Mouse (Mus musculus) adrenal gland (tissue): ENCODE measurements at regions not wholly inside any gene's neighbourhood (a gene's known extent, or its start where the extent isn't known, plus 50 kb on each side); places are given as distances from the start of the nearest gene placed in this dataset.

ENCODE experiments used
- intact Hi-C: fragments of 180-260 bp; cut with DNase I; formaldehyde crosslinking; loops from one replicate; pipeline ENCODE4 v1.15.1; 2025

DNA sequence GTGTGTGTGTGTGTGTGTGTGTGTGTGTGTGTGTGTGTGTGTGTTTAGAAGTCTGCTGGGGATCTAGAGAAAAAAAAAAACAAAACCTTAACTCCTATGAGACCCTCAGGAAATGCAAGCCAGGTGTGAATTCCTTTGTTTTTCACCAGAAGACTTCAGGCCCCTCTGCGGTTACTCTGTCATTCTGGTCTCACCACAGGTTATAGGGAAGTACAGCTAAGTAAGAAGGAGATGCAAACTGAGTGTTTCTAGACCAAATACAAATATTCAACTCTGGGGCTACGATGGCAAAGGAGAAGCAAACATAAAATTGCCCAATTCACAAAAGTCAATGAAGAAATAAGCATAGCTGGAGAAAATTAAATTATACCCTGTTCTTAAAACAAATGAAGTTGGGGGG lies 54.9 kb upstream of the Basp1 start:
- intact Hi-C loops, result no loop called here

DNA sequence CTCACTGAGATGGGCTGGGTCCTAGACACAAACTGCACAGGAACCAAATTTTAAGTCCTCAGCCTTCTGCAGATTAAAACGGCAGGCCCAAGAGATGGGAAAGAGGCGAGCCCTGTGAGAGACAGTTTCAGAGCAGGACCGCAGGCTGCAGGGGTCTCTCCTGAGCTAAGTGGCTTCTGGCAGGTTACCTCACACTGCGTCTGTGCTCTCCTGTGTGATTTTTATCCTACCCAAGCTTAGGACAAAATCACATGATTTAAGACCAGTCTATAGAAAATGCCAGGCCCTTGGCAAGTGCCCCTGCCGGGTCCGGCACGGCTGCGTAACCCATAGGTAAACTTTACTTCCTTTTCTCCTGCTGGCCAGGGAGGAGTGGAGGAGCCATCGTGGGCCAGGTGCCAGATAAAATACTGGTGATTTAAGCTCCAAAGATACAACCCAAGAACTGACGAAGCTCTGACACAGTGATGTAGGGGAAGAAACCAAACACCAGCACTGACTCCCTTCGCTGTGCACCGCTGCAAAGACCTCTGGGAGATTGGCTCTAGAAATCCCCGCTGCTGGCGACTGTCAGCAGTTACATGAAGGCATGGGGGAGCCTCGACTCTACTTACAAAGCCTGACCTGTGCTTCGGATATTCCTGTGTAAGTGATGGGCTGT lies 55.8 kb upstream of the Basp1 start:
- intact Hi-C loops, result no loop called here

DNA sequence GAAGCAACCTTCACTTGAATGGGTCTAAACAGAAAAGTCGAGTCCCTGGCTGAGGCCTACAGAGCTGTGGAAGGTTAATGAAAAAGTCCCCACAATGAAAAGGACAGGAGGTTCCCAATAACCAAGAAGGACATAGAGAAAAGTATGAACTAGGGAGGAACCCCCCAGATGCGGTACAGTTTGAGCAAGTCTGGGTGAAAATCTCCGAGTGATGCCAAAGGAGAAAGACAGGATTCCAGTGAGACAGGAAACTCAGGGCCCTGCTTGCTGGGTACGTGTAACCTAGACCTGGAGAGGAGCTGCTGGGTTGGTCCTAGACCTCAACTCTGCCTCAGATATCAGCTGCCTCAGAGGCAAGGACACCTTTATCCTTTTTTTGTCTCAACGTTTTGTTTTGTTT lies 57.8 kb upstream of the Basp1 start:
- intact Hi-C loops, result no loop called here

DNA sequence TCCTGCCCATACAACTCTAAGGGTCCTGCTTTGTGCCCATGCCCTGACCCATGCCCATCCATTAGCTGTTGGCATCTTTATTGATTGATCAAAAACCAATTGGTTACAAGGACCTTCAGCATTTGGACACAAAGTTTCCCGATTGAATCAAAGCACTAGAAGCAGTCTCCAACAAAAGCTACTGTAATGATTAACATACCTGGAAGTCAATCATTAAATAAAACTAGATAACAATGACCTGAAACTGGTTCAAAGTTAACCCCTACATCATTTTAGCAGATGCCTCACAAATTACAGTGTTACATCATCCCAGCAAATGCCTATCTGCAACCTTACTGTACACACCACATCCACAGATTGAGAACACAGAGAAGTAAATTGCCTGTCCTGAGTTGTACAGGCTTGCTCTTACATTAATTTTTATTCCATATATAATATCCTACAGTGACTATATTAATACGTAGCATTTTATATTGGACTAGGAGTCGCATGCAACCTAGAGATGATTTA lies 59.7 kb upstream of the Basp1 start:
- intact Hi-C loops, result no loop called here

DNA sequence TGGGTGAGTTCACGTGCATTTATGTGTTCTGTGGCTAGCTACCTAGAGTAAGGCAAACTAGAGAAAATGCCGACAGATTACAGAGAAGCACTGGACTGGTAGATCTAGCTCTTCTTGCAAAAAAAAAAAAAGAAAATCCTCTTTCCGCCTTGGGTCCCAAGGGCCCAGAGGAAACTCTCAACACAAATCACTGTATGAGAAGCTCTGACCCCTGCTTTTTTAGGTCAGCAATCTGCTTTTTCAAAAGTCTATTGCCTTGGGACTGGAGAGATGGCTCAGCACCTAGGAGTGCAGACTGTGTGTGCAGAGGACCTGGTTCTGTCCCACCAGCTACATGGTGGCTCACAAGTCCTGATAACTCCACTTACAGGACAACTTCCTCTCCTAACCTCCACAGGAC lies 60.5 kb upstream of the Basp1 start:
- intact Hi-C loops, result no loop called here

DNA sequence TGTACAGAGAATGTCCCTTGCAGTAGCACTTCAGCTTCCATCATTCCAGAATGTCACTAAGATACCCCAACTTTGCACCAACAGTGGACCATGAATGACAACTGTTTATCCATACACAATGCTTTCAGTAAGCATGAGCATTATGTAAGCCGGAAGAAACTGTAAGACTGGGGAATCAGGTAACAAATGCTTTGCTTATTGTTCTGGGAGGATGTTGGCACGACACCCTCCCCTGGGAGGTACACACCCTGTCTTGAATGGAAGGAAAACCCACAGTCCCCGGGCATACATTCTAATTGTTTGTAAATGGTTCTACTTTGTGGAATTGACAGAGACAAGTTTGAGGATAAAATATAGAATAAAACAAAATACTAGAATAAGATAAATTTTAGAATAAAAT lies 69.0 kb upstream of the Basp1 start:
- intact Hi-C loops, result no loop called here

DNA sequence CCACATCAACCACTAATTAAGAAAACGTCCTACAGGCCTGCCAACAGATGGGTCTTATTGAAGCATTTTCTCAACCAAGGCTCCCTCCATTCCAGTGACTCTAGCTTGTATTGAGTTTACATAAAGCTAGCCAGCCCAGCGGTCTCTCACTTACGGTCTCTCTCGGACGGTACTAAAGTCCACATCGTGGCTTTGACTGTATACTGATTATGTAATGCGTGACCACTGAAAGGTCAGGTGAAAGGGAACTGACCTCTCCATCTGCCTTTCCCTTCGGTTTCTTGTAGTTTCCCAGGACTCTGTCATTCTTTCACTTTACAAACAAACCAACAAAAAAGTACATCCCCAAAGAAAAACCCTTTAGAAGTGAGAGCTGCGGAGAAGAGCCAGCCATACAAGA lies 71.8 kb upstream of the Basp1 start:
- intact Hi-C loops, result loop anchor here (5.0 kb wide), 2 partner anchors 137 to 232 kb away; partner anchors contain the start of gene Myo10

DNA sequence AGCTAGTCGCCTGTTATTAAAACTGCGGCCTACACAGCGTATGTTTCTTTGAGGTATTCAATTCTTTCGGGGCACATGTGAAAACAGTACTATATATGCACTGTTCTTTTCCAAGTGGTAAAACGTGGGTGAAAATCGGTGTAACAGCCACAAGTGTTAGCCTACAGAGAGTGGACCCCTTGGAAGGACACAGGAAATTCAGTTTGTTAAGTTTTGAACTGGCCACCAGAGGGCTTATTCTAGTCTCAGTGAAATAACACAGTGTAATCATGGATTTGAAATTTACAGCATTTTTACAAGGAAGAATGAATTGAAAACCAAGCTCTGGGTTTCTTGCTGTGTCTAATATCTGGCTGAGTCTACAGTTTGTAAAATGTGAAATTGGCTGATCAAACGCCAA lies 72.6 kb upstream of the Basp1 start:
- intact Hi-C loops, result loop anchor here (5.0 kb wide), 2 partner anchors 136 to 231 kb away; partner anchors contain the start of gene Myo10

DNA sequence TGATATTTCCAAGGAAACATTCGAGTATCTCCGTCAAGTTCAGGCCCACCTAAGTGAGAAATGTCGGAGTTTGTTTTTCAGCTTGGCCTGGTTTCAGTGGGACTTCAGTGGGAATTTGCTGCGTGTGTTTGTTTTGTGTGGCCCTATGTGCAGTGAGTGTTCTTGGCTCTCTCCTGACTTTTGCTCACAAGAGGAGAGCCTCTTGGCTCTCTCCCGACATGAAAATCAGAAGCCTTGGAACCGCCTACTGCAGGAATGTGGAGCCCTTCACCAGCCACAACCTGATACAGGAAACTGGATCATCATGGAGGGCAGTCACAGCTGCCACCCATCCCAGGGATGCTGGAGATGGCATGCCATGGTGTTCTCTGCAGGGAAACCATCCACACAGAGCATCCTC lies 76.2 kb upstream of the Basp1 start:
- intact Hi-C loops, result loop anchor here (5.0 kb wide), 2 partner anchors 132 to 227 kb away; partner anchors contain the start of gene Myo10

DNA sequence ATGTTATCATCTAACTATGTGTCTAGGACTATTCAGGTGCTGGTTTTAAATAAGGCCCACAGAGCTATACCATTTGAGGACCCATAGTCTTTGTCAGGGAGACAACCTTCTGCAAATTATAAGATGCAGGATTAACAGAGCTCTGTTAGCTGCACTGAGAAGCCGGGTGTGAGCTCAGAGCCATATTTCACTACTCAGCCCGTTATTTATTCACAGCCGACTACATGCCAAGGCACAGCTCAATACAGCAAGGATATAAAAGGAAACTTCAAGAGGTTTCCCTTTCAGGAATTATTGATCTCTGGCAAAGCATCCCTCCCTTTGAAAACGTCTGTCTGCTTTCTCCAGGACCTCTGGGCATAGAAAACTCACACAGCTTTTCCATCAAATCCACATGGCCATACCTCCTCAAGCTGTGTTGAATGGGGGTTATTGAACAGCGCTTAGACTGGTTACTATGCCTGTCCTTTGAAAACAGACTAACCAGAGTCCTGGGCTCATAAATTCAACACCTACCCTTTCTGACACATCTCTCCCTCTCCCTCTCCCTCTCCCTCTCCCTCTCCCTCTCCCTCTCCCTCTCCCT lies 78.7 kb upstream of the Basp1 start:
- intact Hi-C loops, result no loop called here

DNA sequence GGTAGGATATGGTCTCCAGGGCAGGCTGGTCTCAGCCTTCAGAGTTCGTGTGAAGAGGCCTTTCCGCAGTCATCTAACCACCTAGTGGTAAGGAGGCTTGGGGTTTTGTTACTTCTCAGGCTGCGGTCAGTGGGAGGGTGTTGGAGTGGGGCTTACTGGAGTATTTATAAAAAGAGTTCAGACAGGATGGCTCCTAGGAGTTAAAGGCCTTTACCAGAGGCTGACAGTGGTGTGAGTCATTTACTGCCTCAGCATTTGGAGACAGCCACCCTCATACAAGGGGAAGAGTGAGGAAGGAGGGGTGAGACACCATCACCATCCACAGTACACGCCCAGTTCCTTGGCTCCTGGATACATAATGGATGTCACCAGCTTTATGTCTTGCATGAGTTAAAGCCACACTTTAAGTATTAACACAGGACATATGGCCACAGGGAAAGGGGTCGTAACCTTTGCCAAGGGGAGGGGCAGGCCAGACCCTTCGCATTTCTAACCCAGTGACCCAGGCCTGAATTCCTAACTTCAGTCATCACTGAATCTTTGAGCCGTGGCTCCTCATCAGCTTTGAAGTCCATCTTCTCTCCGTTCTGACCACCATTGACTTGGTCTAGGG lies 81.2 kb upstream of the Basp1 start:
- intact Hi-C loops, result no loop called here

DNA sequence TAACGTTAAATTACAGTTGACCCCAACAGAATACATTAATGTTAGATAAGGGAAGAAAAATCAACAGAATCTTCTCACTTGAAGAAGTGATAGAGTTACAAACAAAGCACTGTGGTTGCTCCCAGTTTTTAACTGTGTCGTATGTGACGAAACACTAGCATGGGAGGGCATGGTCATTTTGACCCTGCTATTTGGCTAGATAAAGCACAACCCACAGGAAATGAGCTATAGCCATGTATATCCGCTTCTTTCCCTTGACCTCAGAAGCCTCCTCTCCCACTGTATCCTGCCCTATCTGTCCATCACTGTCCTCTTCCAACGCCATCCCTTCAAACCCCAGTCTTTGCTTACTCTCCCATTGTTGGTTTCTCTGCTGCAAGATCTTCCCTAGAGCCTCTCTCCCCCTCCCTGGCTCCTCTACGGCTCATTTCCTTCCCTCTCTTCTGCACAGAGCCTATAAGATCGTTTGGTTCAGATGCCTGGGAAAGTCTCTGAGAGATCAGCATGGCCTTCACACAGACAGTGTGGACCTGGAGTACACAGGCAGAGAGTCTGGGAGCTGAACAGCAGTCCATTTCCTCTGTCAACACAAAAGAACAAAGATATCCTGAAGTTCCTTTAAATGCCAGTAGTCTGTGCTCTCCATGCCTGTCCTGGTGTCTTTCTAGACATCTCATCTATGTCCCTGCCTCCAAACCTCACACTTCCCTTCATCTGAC lies 82.5 kb upstream of the Basp1 start:
- intact Hi-C loops, result no loop called here

DNA sequence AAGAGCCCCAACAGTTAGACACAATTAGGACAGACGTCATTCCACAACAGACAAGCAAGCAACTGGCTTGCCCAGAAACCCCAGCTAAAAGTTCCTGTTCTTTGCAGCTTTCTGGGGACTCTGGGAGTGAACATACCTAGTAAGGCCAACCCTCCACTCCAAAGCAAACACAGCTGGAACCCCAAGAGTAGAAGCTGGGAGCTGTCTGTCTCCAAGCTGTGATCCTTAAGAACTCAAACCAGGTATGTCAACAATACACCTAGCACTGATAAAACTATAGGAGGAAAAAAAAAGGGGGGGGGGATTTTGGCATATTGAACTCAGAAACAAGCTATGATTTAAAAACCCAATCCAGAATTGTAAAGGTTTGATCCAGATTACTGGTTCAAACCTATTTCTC lies 84.2 kb upstream of the Basp1 start:
- intact Hi-C loops, result no loop called here

DNA sequence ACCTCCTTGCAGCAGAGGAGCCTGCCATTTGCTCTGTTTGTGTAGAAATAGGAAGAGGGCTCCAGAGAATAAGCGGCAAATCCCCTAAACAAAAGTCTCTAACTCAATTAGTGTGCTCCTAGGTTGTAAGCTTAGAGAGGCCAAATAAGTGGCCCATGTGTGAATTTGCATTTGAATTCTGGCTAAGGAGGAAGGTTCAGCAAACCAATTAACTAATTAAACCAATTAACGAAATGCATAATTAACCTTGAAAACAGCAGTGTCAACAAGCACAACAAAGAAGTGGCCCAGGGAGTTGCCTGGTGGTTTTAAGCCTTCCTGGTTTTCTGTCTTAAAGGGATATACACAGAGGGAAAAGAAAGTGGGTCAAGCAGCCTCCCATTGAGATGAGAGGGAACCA lies 84.9 kb upstream of the Basp1 start:
- intact Hi-C loops, result no loop called here

DNA sequence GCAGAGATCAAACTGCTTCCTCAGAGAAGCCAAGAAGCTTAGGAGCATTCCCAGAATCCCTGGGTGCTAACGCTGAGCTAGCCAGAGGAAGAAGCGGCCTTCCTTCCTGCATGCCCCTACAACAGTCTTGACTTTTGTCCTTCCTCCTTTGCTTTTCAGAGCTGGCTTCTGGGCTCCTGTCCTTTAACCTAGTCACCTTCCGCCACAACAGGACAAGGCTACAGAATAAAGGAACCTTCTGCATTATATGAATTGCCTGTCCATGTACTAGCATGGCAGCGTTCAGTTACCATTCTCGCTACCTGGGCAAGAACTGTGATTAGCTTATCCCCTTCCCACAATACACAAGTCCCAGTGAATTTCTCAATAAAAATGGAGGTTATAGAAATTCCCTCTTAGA lies 88.9 kb upstream of the Basp1 start:
- intact Hi-C loops, result no loop called here

DNA sequence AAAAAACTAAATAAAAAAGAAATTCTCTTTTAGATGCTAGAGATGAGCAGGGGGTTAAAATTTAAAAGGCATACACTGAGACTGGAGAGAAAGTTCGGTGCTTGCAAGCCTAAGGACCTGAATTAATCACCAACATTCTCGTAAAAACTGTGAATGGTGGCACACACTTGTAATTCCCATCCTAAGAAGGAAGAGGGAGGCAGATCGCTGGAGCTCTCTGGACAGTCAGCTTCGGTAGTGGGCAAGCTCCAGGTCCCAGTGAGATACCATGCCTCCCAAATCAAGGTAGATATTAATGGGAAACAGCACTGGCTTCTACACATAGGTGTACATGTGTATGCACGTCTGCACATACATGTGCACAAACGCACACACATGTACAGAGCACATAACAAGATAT lies 89.5 kb upstream of the Basp1 start:
- intact Hi-C loops, result no loop called here

DNA sequence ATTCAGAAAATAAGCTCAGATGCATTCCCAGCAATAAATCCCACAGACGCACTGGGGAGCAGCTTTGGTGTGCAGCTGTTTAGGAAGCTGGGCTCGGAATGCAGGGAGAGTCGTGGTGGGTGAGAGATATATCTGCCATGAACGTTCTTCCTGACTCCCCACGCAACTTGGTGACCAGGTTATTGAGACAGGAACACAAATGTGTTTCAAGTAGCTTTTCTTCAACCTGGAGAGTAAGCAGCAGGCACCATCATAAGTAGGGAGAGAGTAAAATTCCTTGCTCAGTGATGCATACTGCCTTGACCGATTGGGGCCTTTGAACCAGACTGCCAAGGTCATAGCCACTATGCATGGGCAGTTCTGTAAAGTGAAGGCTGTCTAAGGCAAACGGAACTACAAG lies 95.6 kb upstream of the Basp1 start:
- intact Hi-C loops, result no loop called here

DNA sequence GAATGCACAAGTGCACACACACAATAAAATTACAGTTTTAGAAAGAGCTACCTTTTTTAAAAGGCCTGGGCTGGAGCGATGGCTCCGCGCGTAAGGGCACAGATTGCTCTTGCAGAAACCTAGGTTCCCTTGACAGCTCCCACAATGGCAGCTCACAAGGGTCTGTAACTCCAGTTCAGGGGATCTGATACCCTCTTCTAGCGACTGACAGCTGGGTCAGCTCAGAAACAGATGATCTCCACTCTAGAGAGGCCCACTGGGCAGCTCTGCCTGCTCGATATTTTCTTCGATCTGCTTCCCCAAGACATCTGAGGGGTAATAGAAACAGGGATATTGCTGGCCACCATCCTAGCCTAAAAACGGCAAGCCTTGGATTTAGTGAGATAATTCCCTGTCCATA lies 96.0 kb upstream of the Basp1 start:
- intact Hi-C loops, result no loop called here

DNA sequence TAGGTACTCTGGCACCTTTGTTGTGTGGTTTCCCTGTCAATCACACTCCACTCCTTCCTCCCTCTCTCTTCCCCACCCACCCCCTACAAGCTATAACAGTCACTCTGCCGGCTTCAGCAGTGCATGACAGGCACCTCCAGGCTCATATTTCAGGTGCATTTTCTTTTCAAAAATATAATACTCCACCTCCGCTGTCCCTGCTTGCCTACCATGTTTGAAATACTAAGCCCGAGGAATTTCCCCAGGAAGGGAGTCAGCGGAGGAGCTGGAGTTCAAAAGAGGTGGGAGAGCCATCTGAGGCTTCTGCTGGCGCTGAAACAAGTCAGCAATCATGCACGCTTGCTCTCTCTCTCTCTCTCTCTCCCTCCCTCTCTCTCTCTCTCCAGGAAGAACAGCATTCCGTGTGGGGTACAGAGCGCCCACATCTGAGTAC lies 96.5 kb upstream of the Basp1 start:
- intact Hi-C loops, result no loop called here

DNA sequence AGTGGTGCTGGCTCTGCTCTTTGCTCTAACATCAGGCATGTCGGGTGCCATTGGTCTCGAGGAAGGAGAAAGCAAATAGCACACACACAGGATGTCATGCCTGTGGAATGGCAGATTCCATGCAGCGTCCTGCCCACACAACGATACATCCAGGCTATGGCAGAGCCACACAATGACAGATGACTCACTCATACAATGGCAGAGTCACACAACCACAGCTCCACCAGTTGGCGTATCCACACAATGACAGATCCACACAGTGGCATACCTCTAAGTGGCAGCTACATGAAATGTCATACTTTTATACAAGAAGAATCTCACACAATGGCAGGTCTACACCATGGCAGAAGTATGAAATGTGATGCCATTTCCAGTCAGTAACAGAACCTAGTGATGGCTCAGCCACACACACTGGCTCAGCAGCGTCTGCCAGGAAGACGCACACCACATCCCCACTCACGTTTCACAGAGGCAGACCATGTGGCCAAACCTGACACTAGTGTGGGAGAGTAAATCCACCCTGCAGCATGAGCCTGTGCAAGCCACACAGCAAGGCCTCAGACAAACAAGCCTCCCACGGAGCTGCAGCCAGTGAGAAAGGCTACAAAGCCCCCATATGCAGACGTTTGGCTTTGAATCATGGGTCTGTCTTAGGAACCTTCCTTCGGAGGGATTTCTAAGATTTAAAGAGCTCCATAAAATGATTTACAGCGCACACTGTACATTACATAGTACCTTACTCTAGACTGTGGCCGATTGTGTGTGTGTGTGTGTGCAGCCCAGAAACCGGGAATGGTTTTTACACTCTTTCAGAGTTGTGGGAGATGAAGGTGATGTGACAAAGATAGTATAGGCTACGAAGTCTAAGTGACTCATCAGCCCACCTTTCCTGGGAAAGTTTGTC lies 104.0 kb upstream of the Myo10 start:
- intact Hi-C loops, result no loop called here

DNA sequence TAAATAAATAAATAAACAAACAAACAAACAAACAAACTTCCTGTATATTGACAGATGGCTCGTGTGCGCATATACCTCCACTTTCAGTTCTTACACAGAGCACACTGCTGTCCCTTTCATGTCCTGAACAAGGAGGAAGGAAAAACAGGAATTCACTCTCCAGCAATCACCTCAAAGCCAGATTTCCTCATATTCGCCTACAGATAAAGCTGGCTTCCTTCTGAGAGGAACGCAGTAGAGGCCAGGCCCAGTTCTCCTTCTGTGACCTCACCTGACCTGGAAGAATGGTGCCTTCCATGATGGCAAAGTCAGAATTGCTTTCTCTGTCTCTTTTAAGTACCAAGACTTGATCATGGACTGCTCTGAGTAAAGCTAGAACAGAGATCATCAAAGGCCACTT lies 98.1 kb upstream of the Myo10 start:
- intact Hi-C loops, result no loop called here
